Mouse (Mus musculus) C2C12 (cell line): Measurements from ENCODE around the gene Lrrc75a. TPM values are rescaled to one million over a fixed set of nuclear protein-coding genes. Genes with fewer than 3 reads are reported as not detected.

ENCODE experiments used
- H3K27me3 ChIP-seq: one replicate; pipeline ENCODE4 v1.6.1; 2011; ENCODE audit not compliant: control insufficient read depth, insufficient read depth, insufficient read length
- H3K36me3 ChIP-seq: one replicate; pipeline ENCODE4 v1.6.1; 2011; ENCODE audit not compliant: control insufficient read depth, insufficient read depth
- H3K4me3 ChIP-seq: one replicate; pipeline ENCODE4 v1.5.1; 2011; ENCODE audit warnings: mild to moderate bottlenecking, control low read depth; ENCODE audit not compliant: poor library complexity, insufficient read depth, severe bottlenecking
- H3K79me2 ChIP-seq: one replicate; pipeline ENCODE4 v1.6.1; 2011; ENCODE audit not compliant: control insufficient read depth, insufficient read depth
- H3K79me3 ChIP-seq: one replicate; pipeline ENCODE4 v1.6.1; 2011; ENCODE audit warnings: low read depth, control low read depth
- H3ac ChIP-seq: one replicate; pipeline ENCODE3; 2011; ENCODE audit warnings: low read depth; ENCODE audit not compliant: control insufficient read depth, insufficient read length
- CEBPB ChIP-seq: IDR thresholded peaks from one replicate; pipeline ENCODE4 v1.6.1; 2011; ENCODE audit warnings: low read depth, mild to moderate bottlenecking, control low read depth, moderate library complexity
- CTCF ChIP-seq: IDR thresholded peaks from one replicate; pipeline ENCODE4 v1.5.1; 2011; ENCODE audit not compliant: control insufficient read depth, insufficient read depth, insufficient read length
- FOSL1 ChIP-seq: IDR thresholded peaks from one replicate; pipeline ENCODE4 v1.8.0; 2011; ENCODE audit warnings: mild to moderate bottlenecking, low read length; ENCODE audit not compliant: poor library complexity, insufficient read depth, severe bottlenecking
- MAX ChIP-seq: IDR thresholded peaks from one replicate; pipeline ENCODE4 v1.6.1; 2011; ENCODE audit warnings: mild to moderate bottlenecking, control low read depth
- MYOD1 ChIP-seq: IDR thresholded peaks from one replicate; pipeline ENCODE4 v1.6.1; 2011; ENCODE audit warnings: low read depth; ENCODE audit not compliant: control insufficient read depth, insufficient read length
- MYOG ChIP-seq: IDR thresholded peaks from one replicate; pipeline ENCODE4 v1.6.1; 2011; ENCODE audit not compliant: control insufficient read depth, insufficient read length; ENCODE audit errors: extremely low read depth
- USF1 ChIP-seq: IDR thresholded peaks from one replicate; pipeline ENCODE4 v1.6.1; 2011; ENCODE audit warnings: low read depth, mild to moderate bottlenecking, control low read depth, moderate library complexity
- polyA plus RNA-seq: library from polyadenylated mRNA; unstranded; fragments of >200 nt; fragmentation: generic; extraction: Trizol; gene quantifications from one replicate; pipeline ENCODE4 v1.2.1, GENCODE M21; 2012; ENCODE audit warnings: missing spikeins

Gene Lrrc75a
- polyA plus RNA-seq, 1 experiment: 12.5 TPM

GRCm38 (mm10) chr11:62630225-62630821 lies 18.0 kb downstream of the Lrrc75a start:
- no peak for TF ChIP-seq CTCF
- no peak for TF ChIP-seq MYOG
- TF ChIP-seq MYOD1: no peak
- no peak for TF ChIP-seq MAX
- no peak for TF ChIP-seq CEBPB
- TF ChIP-seq FOSL1: no peak
- no peak for TF ChIP-seq USF1
- H3K4me3 ChIP-seq: no peak overlapping the region

GRCm38 (mm10) chr11:62629352-62630224 lies 18.7 kb downstream of the Lrrc75a start:
- H3ac ChIP-seq: no peak overlapping the region
- H3K79me3 ChIP-seq: no peaks in the 10 kb centered on the region
- H3K36me3 ChIP-seq: no peaks in the 10 kb centered on the region
- H3K27me3 ChIP-seq: no peaks in the 10 kb centered on the region
- H3K4me3 ChIP-seq: no peak overlapping the region
- TF ChIP-seq USF1 (no peak), CEBPB (no peak), CTCF (no peak)
- H3K79me2 ChIP-seq: no peaks in the 10 kb centered on the region

More at GRCm38 (mm10) chr11:62630225-62630821, 18.0 kb downstream of the Lrrc75a start:
- Histone ChIP-seq H3K27me3 (no peaks in the 10 kb centered on the region), H3ac (no peak overlapping the region), H3K36me3 (no peaks in the 10 kb centered on the region), H3K79me3 (no peaks in the 10 kb centered on the region), H3K79me2 (no peaks in the 10 kb centered on the region)

GRCm38 (mm10) chr11:62624341-62625291 lies 23.7 kb downstream of the Lrrc75a start:
- Histone ChIP-seq H3K4me3 (no peak overlapping the region), H3ac (peak overlapping the region; percentile 13), H3K79me2 (no peaks in the 10 kb centered on the region), H3K27me3 (no peaks in the 10 kb centered on the region), H3K36me3 (peaks cover 3% of the 10 kb centered on the region), H3K79me3 (peaks cover 1% of the 10 kb centered on the region)
- TF ChIP-seq FOSL1 (no peak), MYOD1 (no peak), MAX (no peak), CTCF (no peak), USF1 (no peak), CEBPB (peak; percentile 48)

GRCm38 (mm10) chr11:62622850-62623249 lies 25.5 kb downstream of the Lrrc75a start:
- TF ChIP-seq MYOG: no peak
- no peak for TF ChIP-seq USF1
- TF ChIP-seq FOSL1: no peak
- TF ChIP-seq CEBPB: no peak
- no peak for TF ChIP-seq MAX
- no peak for TF ChIP-seq MYOD1
- no peak for TF ChIP-seq CTCF
- Histone ChIP-seq H3K27me3 (no peaks in the 10 kb centered on the region), H3K36me3 (peaks cover 3% of the 10 kb centered on the region), H3K4me3 (no peak overlapping the region), H3ac (no peak overlapping the region), H3K79me2 (no peaks in the 10 kb centered on the region), H3K79me3 (peaks cover 1% of the 10 kb centered on the region)

- TF ChIP-seq CTCF: no peak
- TF ChIP-seq USF1: no peak
- no peak for TF ChIP-seq MYOG
- TF ChIP-seq FOSL1: no peak
- TF ChIP-seq MAX: no peak
- no peak for TF ChIP-seq CEBPB
- TF ChIP-seq MYOD1: no peak
- Histone ChIP-seq H3K27me3 (no peaks in the 10 kb centered on the region), H3ac (no peak overlapping the region), H3K4me3 (no peak overlapping the region), H3K36me3 (peaks cover 3% of the 10 kb centered on the region), H3K79me3 (peaks cover 1% of the 10 kb centered on the region), H3K79me2 (no peaks in the 10 kb centered on the region)
Observed at GRCm38 (mm10) chr11:62621586-62622283, 26.6 kb downstream of the Lrrc75a start.
